Mouse (Mus musculus): ENCODE measurements around the gene Cyct.

Cyct gene

DNA sequence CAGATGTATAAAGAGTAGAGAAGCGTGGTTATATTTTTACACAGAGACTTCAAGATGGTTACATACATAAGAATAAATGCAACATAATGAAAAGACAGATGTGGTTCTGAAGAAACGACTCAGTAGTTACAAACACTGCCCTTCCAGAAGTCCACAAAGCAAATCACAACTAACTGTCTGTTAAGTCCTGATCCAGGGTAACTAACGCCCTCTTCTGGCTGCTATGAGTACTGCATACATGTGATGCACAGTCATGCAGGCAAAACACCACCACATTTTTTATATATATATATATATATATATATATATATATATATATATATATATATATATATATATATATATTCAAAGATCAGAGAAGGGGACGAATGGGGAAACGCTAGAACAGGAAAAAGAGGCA lies 25.7 kb downstream of the Cyct start:
- no peak for DNase-seq

DNA sequence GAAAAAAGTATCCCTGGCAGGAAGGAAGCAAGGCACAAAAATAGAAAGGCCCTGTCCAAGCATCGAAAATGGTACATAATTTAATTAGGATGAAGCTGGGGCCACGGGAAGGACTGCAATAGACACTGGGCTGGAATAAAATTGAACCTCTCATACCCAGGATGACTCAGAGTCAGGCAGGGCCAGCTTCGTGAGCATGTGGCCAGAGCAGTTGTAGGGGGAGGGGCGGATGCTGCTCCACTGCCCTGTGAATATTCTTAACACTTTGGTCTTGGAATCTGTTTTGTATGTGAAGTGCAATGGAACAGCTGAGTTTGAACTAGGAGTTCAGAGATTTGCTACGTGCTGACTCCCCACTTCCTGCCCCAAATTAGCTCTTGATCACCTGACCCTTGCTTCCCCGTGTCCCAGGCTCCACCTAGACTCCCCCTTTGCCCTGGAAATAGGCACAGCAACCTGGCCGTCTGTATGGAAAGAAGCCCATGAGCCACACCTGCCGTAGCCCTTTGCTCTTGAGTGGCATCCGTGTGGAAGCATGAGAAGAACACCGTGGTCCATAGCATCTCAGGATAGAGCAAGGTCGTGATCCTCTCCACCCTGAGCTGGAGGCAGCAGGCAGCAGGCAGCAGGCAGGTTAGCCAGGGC lies 28.0 kb downstream of the Cyct start:
- no peak for DNase-seq

DNA sequence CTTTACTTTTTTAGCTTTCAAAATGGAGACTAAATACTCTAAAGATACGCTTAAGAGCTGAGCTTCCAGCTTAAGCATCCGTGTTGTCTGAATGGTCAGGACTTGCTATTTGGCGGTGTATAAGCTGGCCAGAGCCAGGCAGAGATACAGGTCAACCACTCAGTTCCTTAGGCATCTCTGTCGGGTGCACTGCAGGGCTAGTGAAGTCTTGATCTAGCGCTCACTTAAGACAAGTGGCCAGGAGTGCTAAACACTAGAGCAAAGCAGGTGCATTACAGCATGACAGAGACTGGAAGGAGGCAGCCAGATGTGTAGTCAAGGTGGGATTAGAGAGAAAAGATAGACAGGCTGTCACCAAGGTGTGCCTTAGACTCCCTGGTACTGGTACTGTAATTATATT lies 30.2 kb downstream of the Cyct start:
- no peak for DNase-seq

DNA sequence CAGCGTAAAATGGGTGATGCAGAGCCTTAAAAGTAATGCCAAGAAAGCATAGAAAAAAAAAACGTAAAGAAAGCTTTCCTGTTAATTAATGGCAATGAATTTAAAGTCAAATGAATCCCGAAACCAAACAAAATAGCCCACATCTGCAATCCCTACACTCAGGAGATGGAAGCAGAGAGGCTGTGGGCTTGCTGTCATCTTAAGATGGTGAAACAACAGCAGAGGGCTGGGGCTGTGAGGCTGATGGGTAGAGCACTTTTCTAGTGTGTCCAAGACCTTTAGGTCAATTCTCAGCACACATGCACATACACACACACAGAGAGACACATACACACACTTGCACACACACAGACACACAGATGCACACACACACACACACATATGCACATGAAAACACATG lies 34.1 kb downstream of the Cyct start:
- no peak for DNase-seq

DNA sequence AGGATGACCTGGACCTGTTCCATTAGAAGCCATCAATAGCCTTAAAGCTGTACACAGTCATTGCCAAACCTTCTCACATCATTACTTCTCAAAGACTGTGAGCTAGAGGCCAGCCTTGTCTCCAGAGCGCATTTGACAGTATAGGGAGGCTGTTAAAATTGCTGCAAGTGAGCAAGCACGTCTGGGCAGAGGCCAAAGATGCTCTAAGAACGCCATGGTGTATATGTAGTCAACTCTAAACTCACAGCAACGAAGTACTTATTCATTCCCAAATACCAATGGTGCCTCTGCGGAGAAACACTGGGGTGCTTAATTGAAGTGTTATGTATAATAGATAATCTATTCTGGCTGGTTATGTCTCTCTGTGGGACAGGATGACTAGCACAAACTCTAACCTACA lies 35.8 kb downstream of the Cyct start:
- no peak for DNase-seq

DNA sequence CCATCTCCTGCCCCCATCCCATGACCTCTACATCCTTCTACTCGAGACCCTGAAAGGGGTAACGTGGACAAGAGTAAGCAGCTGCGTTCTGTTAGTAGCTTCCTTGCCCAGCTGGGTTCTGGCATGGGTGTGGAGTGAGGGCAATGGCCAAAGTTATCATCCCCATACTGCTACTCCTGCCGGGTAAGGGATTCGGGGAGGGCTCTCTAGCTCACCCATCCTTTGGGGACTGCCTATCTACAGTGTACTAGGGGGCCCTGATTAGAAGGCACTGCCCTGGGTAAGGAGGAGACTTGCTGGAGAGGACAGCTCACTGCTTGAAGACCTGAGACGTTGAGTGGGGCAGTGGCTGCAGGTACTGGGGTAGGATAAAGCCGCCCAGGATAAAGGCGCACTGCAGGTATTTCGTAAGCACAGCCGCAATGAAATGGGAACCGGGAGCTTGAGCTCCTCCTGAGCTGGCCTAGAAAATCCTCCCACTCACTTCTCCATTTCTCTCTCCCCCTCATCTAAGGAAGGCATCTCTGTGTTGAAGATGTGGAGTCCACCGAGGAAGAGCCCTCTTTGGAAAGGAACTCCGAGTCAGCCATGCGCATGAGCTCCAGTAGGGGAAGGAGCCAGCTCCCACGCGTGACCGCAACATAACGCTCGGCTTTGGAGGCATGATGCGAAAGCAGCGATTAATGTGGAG lies 36.9 kb downstream of the Cyct start:
- DNase-seq, result no peak

DNA sequence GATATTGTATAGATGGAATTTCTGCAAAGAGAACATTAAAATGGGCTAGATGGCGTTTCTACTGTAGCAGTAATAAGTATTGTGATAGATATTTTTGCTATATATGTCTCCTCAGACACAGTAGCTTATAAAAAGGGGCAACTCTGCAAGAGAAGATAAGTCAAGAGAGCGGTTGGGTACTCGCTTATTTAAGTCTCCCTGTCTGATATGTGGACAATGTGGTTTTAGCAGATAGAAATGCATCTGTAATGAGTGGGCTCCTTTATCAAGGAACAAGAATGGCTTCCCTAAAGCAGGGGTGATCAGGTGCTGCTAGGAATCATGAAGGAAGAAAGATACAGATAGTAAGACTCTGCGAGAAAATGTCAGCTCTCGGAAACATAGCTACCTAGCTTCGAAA lies 39.9 kb downstream of the Cyct start:
- DNase-seq, result no peak

DNA sequence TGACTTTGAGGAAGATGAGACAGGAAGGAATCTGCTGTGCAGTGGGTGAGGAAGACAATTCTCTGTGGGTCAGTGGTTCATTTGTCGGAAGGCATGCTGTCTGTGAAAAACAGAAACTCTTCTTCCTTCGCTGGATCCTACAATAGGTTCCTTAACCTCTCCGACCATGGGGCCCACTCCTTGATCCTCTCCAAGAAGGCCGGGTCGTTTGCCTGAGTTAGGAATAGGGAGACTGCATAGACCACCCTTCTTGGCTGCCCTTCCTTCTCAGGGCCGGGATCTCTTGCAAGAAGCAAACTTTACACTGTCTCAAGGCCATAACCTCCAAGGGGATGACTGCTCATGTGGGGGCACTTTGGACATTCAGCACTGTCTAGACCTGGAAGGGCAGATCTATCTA lies 41.0 kb downstream of the Cyct start:
- no peak for DNase-seq
